Mouse (Mus musculus) C2C12 (cell line): ENCODE measurements around the gene Dgkb.

Experiments used
- CEBPB ChIP-seq: IDR thresholded peaks from one replicate; pipeline ENCODE4 v1.6.1; 2011; ENCODE audit warnings: low read depth, mild to moderate bottlenecking, control low read depth, moderate library complexity
- CTCF ChIP-seq: IDR thresholded peaks from one replicate; pipeline ENCODE4 v1.5.1; 2011; ENCODE audit not compliant: control insufficient read depth, insufficient read depth, insufficient read length
- MYOD1 ChIP-seq: IDR thresholded peaks from one replicate; pipeline ENCODE4 v1.6.1; 2011; ENCODE audit warnings: low read depth; ENCODE audit not compliant: control insufficient read depth, insufficient read length

DNA sequence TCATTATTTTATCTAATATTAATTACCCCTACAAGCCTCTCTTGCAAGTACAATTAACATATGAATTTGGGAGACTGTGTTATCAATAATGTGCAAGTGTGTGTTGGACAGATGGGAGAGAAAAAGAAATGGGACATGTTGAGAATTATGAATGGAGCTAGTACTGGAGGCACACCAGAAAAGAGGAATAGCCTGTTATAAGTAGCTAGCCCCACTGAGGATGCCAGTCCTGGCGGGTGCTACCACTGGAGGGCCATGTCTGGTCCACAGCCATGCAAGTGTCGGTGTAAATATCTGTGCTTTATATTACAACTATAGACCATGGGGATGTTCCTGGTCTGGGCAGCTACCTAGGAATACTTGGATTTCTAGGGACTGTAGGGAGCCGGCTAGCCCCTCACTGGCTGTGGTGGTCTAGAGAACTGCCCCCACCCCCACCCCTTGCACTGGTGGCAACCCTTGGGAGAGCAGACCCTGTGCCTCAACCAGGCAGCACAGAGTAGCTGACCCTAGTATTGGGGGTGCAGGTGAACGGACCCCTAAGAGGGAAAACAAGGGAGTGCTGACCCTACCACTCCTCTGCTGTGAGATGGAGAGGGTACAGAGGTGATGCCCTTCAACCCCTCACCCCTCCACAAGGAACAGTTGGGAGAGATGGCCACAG lies 21.1 kb upstream of the Dgkb start:
- TF ChIP-seq CTCF (no peak), MYOD1 (no peak), CEBPB (no peak)
